Mouse (Mus musculus) G1E-ER4 (cell line): ENCODE results near the gene Egfl7. TPM values are rescaled to one million over a fixed set of nuclear protein-coding genes. Genes with fewer than 3 reads are reported as not detected.

Experiments used
- GATA1 ChIP-seq: IDR thresholded peaks from one replicate; pipeline ENCODE4 v1.8.0; 2012; ENCODE audit warnings: low read length, inconsistent platforms
- polyA plus RNA-seq: library from polyadenylated mRNA; stranded (reverse); fragments of >175 nt; gene quantifications from 2 replicates; pipeline ENCODE4 v1.2.3, GENCODE M21; 2012

Gene Egfl7
- polyA plus RNA-seq, 1 experiment = 170 TPM

GRCm38 (mm10) chr2:26597810-26598209 is 18.0 kb downstream of the Egfl7 start:
- TF ChIP-seq GATA1 = no peak

- TF ChIP-seq GATA1 = no peak
These were observed 18.6 kb downstream of the Egfl7 start for GRCm38 (mm10) chr2:26598462-26598861.

GRCm38 (mm10) chr2:26599965-26600364 is 20.2 kb downstream of the Egfl7 start:
- TF ChIP-seq GATA1 = no peak

GRCm38 (mm10) chr2:26600664-26601063 is 20.9 kb downstream of the Egfl7 start:
- no peak for TF ChIP-seq GATA1

- TF ChIP-seq GATA1 = no peak
These were observed 21.8 kb downstream of the Egfl7 start for GRCm38 (mm10) chr2:26601595-26601994.

GRCm38 (mm10) chr2:26602631-26603030 is 22.8 kb downstream of the Egfl7 start:
- no peak for TF ChIP-seq GATA1

- TF ChIP-seq GATA1 = no peak
These were observed 23.3 kb downstream of the Egfl7 start for GRCm38 (mm10) chr2:26603159-26603558.

- no peak for TF ChIP-seq GATA1
These were observed 24.2 kb downstream of the Egfl7 start, which contains the start of gene Agpat2 for GRCm38 (mm10) chr2:26603720-26604671. Agpat2 (minus strand) TSS chr2:26604417.

- TF ChIP-seq GATA1 = no peak
These were observed 25.5 kb downstream of the Egfl7 start for GRCm38 (mm10) chr2:26605331-26605730.

- no peak for TF ChIP-seq GATA1
These were observed 26.8 kb downstream of the Egfl7 start for GRCm38 (mm10) chr2:26606579-26606978.

- TF ChIP-seq GATA1 = no peak
These were observed 27.5 kb downstream of the Egfl7 start for GRCm38 (mm10) chr2:26607056-26607910.

- no peak for TF ChIP-seq GATA1
These were observed 29.0 kb downstream of the Egfl7 start for GRCm38 (mm10) chr2:26608781-26609180.

GRCm38 (mm10) chr2:26609261-26609661 is 29.4 kb downstream of the Egfl7 start:
- TF ChIP-seq GATA1 = no peak

GRCm38 (mm10) chr2:26610526-26610925 is 30.7 kb downstream of the Egfl7 start:
- TF ChIP-seq GATA1 = no peak

GRCm38 (mm10) chr2:26611054-26611453 is 31.2 kb downstream of the Egfl7 start:
- no peak for TF ChIP-seq GATA1

GRCm38 (mm10) chr2:26611896-26612295 is 32.1 kb downstream of the Egfl7 start:
- TF ChIP-seq GATA1 = no peak
